Mouse (Mus musculus) brain, embryonic 14.5 days (tissue): Measurements from ENCODE around the gene Majin. TPM values are rescaled to one million over a fixed set of nuclear protein-coding genes. Genes with fewer than 3 reads are reported as not detected.
A peak's percentile ranks its signal among the peaks of the same experiment; 100 is the strongest.

ENCODE experiments used
- DNase-seq: peaks from one replicate; pipeline ENCODE4 v3.0.0-alpha.2; 2011; ENCODE audit warnings: low read depth
- CTCF ChIP-seq: fragments of 200-500 bp; IDR thresholded peaks from 2 replicates; pipeline ENCODE4 v1.5.1; 2012; ENCODE audit warnings: inconsistent platforms, mild to moderate bottlenecking, moderate library complexity, borderline replicate concordance; ENCODE audit not compliant: insufficient read depth, insufficient read length; ENCODE audit errors: extremely low read depth
- POLR2A ChIP-seq: fragments of 200-500 bp; IDR thresholded peaks from 2 replicates; pipeline ENCODE4 v1.6.1; 2012; ENCODE audit warnings: mild to moderate bottlenecking, inconsistent platforms, borderline replicate concordance; ENCODE audit not compliant: poor library complexity, insufficient read depth, insufficient read length, severe bottlenecking; ENCODE audit errors: extremely low read depth
- polyA plus RNA-seq: library from polyadenylated mRNA; depleted of rRNA; stranded (reverse); fragments of >200 nt; gene quantifications from 2 replicates; pipeline ENCODE4 v1.2.3, GENCODE M21; 2012

Gene Majin
- polyA plus RNA-seq, 1 experiment = not detected

DNA sequence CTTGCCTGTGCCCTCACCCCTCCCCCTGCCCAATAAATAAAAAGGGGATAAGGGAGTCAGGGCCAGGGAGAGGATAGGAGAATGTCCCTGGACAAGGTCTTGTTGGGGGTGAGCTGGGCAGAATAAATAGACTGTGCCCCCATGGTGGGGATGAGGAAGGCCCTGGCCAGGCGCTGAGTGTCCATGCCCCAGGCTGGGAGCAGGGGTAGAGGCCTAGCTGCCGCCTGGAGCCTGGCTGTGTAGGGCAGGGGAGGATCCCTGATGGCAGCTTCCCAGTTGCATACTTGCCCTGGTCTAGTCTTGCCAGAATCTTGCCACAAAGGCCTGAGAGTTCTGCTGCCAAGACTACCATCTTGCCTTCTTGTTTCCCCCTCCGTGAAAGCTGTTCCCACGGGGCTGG is 43.7 kb downstream of the Majin start:
- DNase-seq = no peak
- TF ChIP-seq CTCF (no peak), POLR2A (no peak)

DNA sequence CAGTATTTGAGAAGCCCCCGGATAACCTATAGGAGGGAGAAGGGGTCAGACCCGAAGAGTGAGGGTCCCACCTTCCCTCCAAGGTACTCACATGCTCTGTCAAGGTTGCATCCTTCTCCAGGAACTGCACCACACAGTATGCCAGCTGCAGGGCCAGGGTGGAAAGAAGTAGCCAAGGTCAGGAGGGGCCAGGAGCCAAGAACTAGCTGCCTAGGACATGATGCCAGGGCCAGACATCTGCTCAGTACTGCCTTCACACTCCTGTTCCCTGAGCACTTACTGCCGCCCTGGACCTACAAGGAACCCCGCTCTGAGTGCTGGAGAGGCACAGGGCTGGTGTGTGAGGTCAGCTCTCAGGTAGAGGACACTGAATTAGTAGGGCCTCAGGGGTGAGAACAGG is 46.2 kb downstream of the Majin start:
- TF ChIP-seq CTCF (no peak), POLR2A (no peak)

DNA sequence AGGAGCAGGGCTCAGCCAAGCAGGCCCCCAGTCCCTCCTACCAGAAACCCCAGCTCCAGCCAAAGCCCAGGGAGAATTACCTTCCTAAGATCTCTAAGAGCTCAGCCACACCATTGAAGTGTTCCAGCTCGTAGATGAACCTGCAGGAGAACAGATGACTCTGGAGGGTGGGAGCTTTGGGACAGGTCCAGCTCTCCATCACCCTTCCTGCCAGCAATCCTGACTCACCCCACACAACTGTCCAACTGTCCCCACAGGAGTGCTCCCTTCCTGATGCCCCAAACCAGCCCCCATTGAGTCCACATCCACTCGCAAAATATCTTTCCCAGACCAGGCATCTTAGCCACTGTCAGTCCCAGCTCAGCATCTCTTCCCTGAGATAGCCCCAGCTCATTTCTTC is 46.8 kb downstream of the Majin start:
- TF ChIP-seq POLR2A (no peak), CTCF (no peak)
- no peak for DNase-seq

More for the DNA sequence above, 46.2 kb downstream of the Majin start:
- DNase-seq = no peak

DNA sequence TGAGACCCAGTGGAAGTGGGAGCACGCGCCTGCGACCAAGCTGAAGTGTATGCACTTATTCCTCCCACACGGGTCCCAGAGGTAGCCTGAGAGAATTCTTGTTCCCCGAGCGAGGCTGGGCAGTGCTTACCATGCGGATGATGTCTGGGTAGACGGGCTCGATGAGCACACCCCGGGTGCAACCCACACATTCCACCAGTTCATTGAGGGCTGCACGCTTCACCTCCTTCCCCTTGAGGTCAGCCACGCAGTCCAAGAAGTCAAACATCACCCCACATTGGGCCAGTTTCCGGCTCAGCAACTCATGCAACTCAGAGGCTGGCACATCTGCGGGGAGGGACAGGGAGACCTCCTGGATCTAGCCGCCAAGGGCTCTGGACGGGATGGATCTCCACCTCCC is 49.5 kb downstream of the Majin start:
- DNase-seq = no peak
- no peak for TF ChIP-seq POLR2A
- TF ChIP-seq CTCF = no peak

DNA sequence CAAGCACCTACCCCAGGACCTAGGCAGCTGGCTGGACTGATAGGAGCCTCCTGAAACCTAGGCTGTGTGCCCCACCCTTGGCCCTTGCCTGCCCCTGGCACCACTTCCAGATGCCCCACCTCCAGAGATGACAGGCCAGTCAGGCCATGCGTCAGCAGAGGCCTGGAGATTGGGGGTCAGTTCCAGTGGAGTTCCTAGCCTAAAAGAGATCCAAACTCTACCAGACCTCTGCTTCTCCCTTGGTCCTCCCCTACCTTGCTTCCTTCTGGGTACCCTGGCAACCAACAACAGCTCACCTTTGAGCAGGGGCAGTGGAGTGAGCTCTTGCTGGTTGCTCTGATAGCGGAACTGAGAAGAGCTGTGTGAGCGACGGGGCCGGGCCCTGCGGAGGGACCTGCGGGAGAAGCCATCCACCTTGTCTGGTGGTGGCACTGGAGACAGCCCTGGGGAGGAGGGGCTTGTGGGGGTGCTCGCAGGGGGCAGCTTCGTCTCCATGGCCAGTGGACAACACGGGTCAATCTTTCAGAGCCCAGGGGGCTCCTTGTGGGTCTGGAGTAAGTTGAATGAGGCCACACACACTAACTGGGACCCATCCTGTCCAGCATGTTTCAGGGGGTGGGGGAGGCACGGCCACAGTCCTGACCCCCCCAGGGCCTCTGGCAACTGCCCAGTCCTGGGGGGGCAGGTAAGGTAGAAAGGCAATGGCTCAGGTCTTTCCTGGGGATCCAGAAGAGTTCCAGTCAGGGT is 50.3 kb downstream of the Majin start:
- no peak for DNase-seq
- TF ChIP-seq POLR2A = no peak
- no peak for TF ChIP-seq CTCF

DNA sequence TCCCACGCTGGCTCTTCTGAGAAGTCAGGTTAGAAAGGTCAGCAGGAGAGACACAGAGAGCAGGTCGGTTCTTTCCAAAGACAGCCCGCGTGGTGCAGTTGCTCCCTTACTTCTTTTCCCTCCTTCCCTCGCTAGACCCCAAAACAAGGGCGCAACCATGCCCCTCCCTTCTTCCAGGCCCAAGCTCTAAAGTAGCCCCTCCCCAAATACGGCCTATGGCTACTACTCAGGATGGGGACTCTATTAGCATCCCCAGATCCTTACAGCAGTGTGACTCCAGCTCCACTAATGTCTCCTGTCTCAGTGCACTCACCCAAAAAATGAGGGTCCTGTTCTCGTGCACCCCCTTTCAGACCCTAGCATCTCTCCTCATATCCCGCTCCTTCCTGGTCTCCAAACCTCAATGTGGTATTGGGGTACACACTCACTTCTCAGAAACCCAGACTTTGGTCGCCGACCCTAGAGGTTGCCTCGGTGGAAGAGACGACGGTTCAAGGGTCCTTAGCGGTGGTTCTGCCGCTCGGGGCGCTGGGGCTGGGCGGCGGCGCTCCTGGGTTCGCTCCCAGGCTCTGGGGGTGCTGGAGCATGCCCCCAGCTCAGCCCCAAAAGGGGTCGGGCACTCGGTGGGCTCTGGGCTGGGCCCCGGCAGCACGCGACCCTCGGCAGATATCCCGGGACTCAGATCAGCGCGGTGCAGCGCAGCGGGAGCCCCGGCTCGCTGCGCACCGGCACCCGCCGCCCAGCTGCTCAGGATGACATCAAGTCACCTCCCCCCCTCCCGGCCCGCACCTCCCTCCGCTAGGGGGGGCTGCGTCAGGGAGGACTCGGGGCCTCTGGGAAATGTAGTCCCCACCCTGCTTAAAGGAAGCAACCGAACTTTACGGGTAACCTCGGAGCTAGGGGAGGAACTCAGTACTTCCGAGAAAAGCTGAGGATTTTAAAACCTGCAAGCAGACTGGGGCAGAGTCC is 51.2 kb downstream of the Majin start, which contains the start of gene Ppp2r5b:
Ppp2r5b (minus strand) TSS at position 789 of the 969 bp plus-strand sequence.
- TF ChIP-seq POLR2A (peak; percentile 86), CTCF (peak; percentile 21; the same call in 1 of the 2 replicates)

DNA sequence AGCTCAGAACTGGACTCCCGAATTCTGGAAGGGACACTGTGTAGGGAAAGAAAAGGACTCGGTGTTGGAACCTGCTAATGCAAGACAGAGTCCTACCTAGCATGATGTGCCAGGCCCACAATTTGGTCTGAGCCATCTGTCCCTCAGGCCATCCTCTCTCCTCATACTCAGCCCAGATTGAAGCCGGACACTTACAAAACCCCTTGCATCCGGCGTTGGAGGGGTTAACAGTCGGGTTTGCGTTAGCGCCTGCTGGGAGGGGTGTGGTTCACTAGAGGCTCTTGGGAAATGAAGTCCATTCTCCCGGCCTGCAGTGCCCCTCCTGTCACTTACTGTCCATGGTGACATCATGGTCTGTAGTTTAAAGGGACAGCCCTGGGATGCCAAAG is 51.9 kb downstream of the Majin start:
- DNase-seq = peak; percentile 98
- TF ChIP-seq CTCF (no peak), POLR2A (no peak)

More for the DNA sequence above, 51.2 kb downstream of the Majin start, which contains the start of gene Ppp2r5b:
- DNase-seq = peak; percentile 97

DNA sequence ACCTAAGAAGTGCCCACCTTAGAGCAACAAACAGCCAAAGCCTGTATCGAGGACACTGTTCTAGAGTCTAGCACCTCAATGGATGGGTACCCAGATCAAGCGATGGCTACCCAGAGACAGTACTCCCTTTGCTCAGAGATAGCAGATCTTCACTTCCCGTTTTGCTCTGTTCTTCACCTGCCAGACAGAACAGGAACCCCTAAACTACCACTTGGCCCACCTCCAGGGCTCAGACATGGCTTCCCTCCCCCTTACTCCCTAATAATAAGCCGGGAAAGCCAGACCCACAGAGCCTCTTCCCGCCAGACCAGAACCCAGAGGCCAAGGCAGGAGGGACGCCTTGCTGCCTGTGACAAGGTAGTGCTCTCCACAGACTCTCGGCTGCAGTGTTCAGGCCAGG is 52.7 kb downstream of the Majin start:
- DNase-seq = no peak

DNA sequence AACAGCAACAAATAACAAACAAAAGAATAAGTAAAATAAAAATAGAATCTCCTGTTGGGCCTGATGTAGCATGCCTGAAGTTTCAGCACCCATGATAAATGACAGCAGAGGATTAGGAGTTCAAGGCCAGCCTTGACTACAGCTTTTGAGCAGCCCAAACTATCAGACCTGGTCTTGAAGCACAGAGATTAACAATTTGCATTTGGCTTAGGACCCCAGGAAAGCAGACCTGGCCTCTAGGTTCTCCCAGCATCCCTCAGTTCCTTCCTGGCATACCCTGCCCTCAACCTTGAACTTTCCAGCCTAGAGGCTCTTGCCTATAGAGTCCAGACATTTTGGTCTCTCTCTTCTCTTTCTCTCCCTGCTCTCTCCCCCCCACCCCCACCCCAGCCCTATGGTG is 54.6 kb downstream of the Majin start:
- no peak for DNase-seq
- TF ChIP-seq CTCF = no peak
- TF ChIP-seq POLR2A = no peak

More for the DNA sequence above, 52.7 kb downstream of the Majin start:
- TF ChIP-seq CTCF = no peak
- no peak for TF ChIP-seq POLR2A

DNA sequence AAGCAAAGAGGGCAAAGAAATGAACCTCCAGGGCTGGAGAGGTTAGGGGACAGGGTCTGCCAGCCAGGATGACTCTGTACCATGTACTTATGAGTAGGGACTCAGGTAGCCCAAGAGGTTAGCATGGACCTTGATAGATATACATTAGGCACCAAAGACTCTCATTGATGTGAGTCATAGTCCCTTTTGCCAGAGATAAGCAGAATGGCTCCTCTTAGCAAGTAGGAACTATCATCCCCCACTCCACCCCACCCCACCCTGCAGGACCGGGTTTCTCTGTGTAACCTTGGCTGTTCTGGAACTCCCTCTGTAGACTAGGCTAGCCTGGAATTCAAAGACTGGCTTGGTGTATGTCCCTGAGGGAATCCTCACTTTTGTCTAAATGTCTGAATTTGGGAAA is 55.9 kb downstream of the Majin start:
- DNase-seq = no peak
- TF ChIP-seq POLR2A (no peak), CTCF (no peak)

DNA sequence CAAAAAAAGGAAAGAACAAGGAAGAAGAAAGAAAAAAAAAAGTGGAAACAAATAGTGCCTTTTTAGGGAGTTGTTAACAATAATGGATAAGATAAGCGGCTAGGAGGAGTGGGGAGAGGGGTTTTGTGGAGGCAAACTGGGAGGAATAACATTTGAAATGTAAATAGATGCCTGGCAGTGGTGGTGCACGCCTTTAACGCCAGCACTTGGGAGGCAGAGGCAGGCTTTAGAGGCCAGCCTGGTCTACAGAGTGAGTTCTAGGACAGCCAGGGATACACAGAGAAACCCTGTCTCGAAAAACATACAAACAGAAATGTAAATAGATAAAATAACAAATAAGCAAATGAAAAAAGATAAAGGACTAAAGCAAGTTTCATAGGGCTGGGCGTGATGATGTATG is 56.5 kb downstream of the Majin start:
- TF ChIP-seq POLR2A (no peak), CTCF (no peak)

More for the DNA sequence above, 56.5 kb downstream of the Majin start:
- DNase-seq = no peak
